Mouse (Mus musculus) liver, postnatal 0 days (tissue): ENCODE data around the gene Psmd9.

ENCODE experiments used
- CTCF ChIP-seq: sonication (generic); IDR thresholded peaks from 2 replicates; pipeline ENCODE4 v1.5.1; 2016; ENCODE audit warnings: antibody characterized with exemption, low read depth
- EP300 ChIP-seq: IDR thresholded peaks from 2 replicates; pipeline ENCODE4 v1.6.1; 2016; ENCODE audit warnings: antibody characterized with exemption, low read depth, mild to moderate bottlenecking

- TF ChIP-seq CTCF, result no peak
- TF ChIP-seq EP300, result no peak
Observed at GRCm38 (mm10) chr5:123260698-123261097, 91.5 kb downstream of the Psmd9 start.
